Mouse (Mus musculus) C3H10T1/2 (cell line): ENCODE measurements around the gene Tnfsf8. TPM values are rescaled to one million over a fixed set of nuclear protein-coding genes. Genes with fewer than 3 reads are reported as not detected.

ENCODE experiments used
- polyA plus RNA-seq, 2 experiments: library from polyadenylated mRNA; unstranded; fragments of >200 nt; fragmentation: generic; extraction: Trizol; gene quantifications; one replicate each; pipeline ENCODE4 v1.2.1; 2012; ENCODE audit warnings: missing spikeins in 2 of 2

The Tnfsf8 gene
- under 1 TPM in 1 of 2 experiments, not detected in 1; 0.01 TPM for polyA plus RNA-seq

GRCm38 (mm10) chr4:63860688-63861540 is at the start of gene Tnfsf8:
Gene Tnfsf8 (minus strand): TSS chr4:63861347.

Other genes with a start within 250 kb of the Tnfsf8 start
- gene Tex48, start 238.9 kb downstream of the Tnfsf8 start, polyA plus RNA-seq = not detected
- gene Gm11214, start 198.0 kb downstream of the Tnfsf8 start, polyA plus RNA-seq = not detected
- gene Tnfsf15, start 116.2 kb downstream of the Tnfsf8 start, polyA plus RNA-seq = not detected
- 10 to 100 TPM in 1 of 2 experiments, 1 to 10 TPM in 1; 6.1 to 14.6 TPM for gene Tnc, start 185.7 kb upstream of the Tnfsf8 start, polyA plus RNA-seq